Mouse (Mus musculus) thymus, adult 2 months (tissue): ENCODE data around the gene Dapk1.

Source experiments
- CTCF ChIP-seq: fragments of 200-500 bp; IDR thresholded peaks from 2 replicates; pipeline ENCODE4 v1.5.1; 2012; ENCODE audit warnings: mild to moderate bottlenecking, control low read depth, low read length, moderate library complexity, borderline replicate concordance; ENCODE audit not compliant: control insufficient read depth, poor library complexity, insufficient read depth; ENCODE audit errors: extremely low read depth
- POLR2A ChIP-seq: fragments of 200-500 bp; IDR thresholded peaks from 2 replicates; pipeline ENCODE4 v1.6.1; 2012; ENCODE audit warnings: mild to moderate bottlenecking, low read length, control low read depth, moderate library complexity; ENCODE audit not compliant: control insufficient read depth, poor library complexity, insufficient read depth; ENCODE audit errors: extremely low read depth

DNA sequence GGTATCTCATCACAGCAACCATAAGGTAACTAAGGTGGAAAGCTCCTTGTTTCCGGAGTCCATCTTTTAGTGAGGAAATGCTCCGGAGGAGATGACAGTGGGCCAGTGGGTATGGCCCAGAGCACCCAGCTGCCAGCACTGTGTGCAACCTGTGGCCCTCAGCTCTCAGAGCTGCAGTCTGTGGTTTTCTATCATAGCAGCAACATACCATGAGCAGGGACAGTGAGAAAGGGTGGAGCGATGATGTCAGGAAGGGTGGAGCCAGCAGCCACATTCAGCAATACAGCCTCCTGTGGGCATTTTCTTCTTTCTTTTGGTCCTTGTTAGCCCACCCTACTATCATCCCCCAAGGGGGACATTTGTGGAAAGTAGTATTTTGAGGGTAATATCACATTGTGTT is 90.2 kb downstream of the Dapk1 start:
- TF ChIP-seq POLR2A (no peak), CTCF (no peak)
